Mouse (Mus musculus) intestine, embryonic 14.5 days (tissue): Measurements from ENCODE around the gene Adam34. TPM values are rescaled to one million over a fixed set of nuclear protein-coding genes. Genes with fewer than 3 reads are reported as not detected.
"Not testable (repeated sequence)": the region's sequence is repeated elsewhere in the genome, so short reads cannot be mapped to it uniquely, and the experiment has no call there.

Experiments
- ATAC-seq: fragments of 200-750 bp; cut with Nextera tagmentation; replicated peaks from 2 replicates; pipeline ENCODE4 v1.8.0; 2017; ENCODE audit warnings: low read depth, moderate number of reproducible peaks, moderate TSS enrichment, moderate library complexity; ENCODE audit not compliant: low FRiP score, low TSS enrichment
- DNase-seq: peaks from one replicate; pipeline ENCODE4 v3.0.0-alpha.2; 2018; ENCODE audit warnings: low spot score
- H3K27ac ChIP-seq: fragments of 300-500 bp; sonication (generic); 2 replicates; pipeline ENCODE4 v1.5.1; 2014; ENCODE audit warnings: low read depth, mild to moderate bottlenecking, control low read depth
- H3K27me3 ChIP-seq: fragments of 300-500 bp; sonication (generic); replicated peaks from 2 replicates; pipeline ENCODE4 v1.6.1; 2014; ENCODE audit warnings: low read length, control low read depth; ENCODE audit not compliant: control insufficient read depth, insufficient read depth
- H3K36me3 ChIP-seq: fragments of 300-500 bp; sonication (generic); 2 replicates; pipeline ENCODE4 v1.6.1; 2014; ENCODE audit warnings: low read length, control low read depth; ENCODE audit not compliant: control insufficient read depth, insufficient read depth
- H3K4me1 ChIP-seq: fragments of 300-500 bp; sonication (generic); replicated peaks from 2 replicates; pipeline ENCODE4 v1.6.1; 2014; ENCODE audit warnings: low read length, control low read depth, mixed read lengths; ENCODE audit not compliant: control insufficient read depth, insufficient read depth
- H3K4me2 ChIP-seq: fragments of 300-500 bp; sonication (generic); 2 replicates; pipeline ENCODE4 v1.6.1; 2014; ENCODE audit warnings: low read length
- H3K4me3 ChIP-seq: fragments of 300-500 bp; sonication (generic); 2 replicates; pipeline ENCODE4 v1.5.1; 2014; ENCODE audit warnings: low read depth, low read length, control low read depth, mixed read lengths
- H3K9ac ChIP-seq: fragments of 300-500 bp; sonication (generic); 2 replicates; pipeline ENCODE4 v1.6.1; 2014; ENCODE audit warnings: mild to moderate bottlenecking, low read length
- H3K9me3 ChIP-seq: fragments of 300-500 bp; sonication (generic); 2 replicates; pipeline ENCODE4 v1.6.1; 2016; ENCODE audit warnings: low read length, control low read depth; ENCODE audit not compliant: control insufficient read depth
- WGBS: fragments of 180-500 bp; shearing (Covaris S2); extraction: QIAGEN DNeasy Blood & Tissue Kit; methylation state at CpG from one replicate; pipeline ENCODE4 v1.1.7; 2014; 5-methylcytosine and 5-hydroxymethylcytosine counted together
- polyA plus RNA-seq: library from polyadenylated mRNA; unstranded; fragments of >200 nt; fragmentation: Nextera tagmentation; extraction: Ambion mirVana; gene quantifications from 2 replicates; pipeline ENCODE4 v1.2.1, GENCODE M21; 2014

The Adam34 gene
- polyA plus RNA-seq = not detected in 2 replicates

DNA sequence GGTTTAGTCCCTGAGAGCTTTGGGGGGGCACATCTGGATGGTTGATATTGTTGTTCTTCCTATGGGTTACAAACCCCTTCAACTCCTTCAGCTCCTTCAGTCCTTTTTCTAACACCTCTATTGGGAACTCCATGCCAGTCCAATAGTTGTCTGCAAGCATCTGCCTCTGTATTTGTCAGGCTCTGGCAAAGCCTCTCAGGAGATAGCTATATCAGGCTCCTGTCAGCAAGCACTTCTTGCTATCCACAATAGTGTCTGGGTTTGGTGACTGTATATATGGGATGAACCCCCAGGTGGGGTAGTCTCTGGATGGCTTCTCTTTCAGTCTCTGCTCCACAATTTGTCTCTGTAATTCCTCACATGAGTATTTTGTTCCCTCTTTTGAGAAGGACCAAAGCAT is at the start of gene Adam34:
TSS of gene Adam34 (minus strand) at position 101 of the 400 bp plus-strand sequence.
- Histone ChIP-seq H3K9me3 (no peaks in the 10 kb centered on the region), H3K4me2 (no peak within 1 kb of the TSS)
- no peak for DNase-seq

DNA sequence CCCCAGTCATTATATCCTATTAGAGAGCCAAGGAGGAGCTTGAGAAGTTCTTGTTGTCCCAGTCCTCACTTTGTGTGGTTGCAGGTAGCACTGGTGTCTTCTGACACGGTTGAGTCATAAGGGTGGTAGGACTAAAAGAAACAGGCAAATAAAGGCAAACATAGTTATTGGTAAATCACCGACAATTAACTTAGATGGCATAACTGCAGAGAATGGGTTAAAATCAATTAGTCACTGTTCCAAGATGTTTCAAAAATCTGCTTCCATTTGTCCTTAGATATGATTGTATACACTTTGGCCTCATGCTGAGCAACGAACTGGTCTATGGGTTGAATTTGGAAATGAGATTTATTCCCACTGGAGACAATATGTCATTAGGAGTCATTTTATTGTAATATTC is 82.7 kb downstream of the Adam34 start, which contains the start of gene Gm5346:
TSS of gene Gm5346 (minus strand) at position 101 of the 400 bp plus-strand sequence.
- ATAC-seq = no peak
- H3K4me3 ChIP-seq = no peak within 1 kb of the TSS
- H3K27me3 ChIP-seq = no peaks in the 10 kb centered on the region
- H3K9me3 ChIP-seq = no peaks in the 10 kb centered on the region
- 87% methylated on average over 3 of the region's 3 CpGs for WGBS
- no peaks in the 10 kb centered on the region for H3K4me1 ChIP-seq
- H3K36me3 ChIP-seq = no peaks in the 10 kb centered on the region
- no peak within 1 kb of the TSS for H3K4me2 ChIP-seq
- H3K9ac ChIP-seq = no peak within 1 kb of the TSS
- no peak within 1 kb of the TSS for H3K27ac ChIP-seq
- no peak for DNase-seq

More for the DNA sequence above, at the start of gene Adam34:
- no peak for ATAC-seq
- H3K36me3 ChIP-seq = no peaks in the 10 kb centered on the region
- H3K4me1 ChIP-seq = no peaks in the 10 kb centered on the region
- no peak within 1 kb of the TSS for H3K4me3 ChIP-seq
- H3K9ac ChIP-seq = no peak within 1 kb of the TSS
- no peak within 1 kb of the TSS for H3K27ac ChIP-seq
- H3K27me3 ChIP-seq = no peaks in the 10 kb centered on the region

DNA sequence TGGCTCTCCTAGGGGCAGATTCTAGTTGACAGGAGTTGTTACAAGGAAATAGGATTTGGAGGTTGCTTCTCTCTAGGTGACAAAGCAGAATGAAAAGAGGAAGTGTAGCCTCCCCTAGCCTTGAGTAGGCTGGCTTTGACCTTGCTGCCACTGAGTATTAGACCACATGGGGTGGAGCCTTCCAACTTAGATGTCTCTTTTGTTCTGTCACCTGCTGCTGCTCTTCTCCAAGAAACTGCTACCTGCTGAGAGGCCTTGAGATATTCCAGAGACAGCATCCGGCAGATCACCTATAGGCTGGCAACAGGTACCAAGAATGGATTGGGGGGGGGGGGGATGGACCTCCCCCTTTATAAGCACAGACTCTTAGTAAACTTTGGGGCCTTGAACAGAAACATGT is 93.8 kb downstream of the Adam34 start:
- 74% methylated on average over 1 of the region's 1 CpGs for WGBS

DNA sequence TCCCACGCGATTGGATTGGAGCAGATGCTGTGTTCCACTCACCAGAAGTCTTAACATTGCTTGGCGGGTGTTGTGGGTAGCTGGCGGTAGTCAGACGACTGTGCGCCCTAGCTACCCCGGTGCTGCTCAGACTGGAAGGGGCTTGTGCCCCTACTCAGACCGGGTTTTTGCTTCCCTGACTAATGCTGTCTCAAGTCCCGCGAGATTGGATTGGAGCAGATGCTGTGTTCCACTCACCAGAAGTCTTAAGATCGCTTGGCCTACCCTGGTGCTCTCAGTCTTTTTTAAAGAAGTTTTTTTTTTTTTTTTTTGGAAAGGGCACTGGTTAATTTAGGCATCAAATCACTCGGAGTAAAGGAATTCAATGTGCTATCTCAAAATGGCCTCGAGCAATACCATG is 106.2 kb downstream of the Adam34 start:
- H3K4me1 ChIP-seq, H3K9me3 ChIP-seq, H3K27me3 ChIP-seq, H3K36me3 ChIP-seq, H3K27ac ChIP-seq, H3K4me3 ChIP-seq, DNase-seq, ATAC-seq, H3K9ac ChIP-seq, H3K4me2 ChIP-seq: not testable (repeated sequence)
- WGBS = 80% methylated on average over 13 of the region's 13 CpGs

More for the DNA sequence above, 93.8 kb downstream of the Adam34 start:
- no peak overlapping the region for H3K9ac ChIP-seq
- DNase-seq (no peak), ATAC-seq (no peak)
- H3K36me3 ChIP-seq = no peaks in the 10 kb centered on the region
- H3K4me3 ChIP-seq = no peak overlapping the region
- H3K9me3 ChIP-seq = no peaks in the 10 kb centered on the region
- no peak overlapping the region for H3K4me2 ChIP-seq
- no peaks in the 10 kb centered on the region for H3K27me3 ChIP-seq
- H3K27ac ChIP-seq = no peak overlapping the region
- H3K4me1 ChIP-seq = no peaks in the 10 kb centered on the region

DNA sequence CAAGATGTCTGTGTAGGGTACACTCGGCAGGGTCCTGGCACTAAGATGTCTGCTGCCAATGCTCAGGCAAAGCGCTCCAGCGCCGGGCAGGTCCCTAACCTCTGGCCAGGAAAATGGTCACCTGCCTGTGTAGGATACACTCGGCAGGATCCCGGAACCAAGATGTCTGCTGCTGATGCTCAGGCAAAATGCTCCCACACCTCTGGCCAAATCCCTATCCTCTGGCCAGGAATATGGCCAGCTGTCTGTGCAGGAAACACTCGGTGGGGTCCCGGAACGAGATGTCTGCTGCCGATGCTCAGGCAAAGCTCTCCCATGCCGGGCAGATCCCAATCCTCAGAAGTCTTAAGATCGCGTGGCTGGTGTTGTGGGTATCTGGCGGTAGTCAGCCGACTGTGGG is 106.7 kb downstream of the Adam34 start:
- 94% methylated on average over 15 of the region's 15 CpGs for WGBS
- not testable (repeated sequence) for H3K9me3 ChIP-seq, ATAC-seq, H3K27me3 ChIP-seq, H3K4me3 ChIP-seq, H3K36me3 ChIP-seq, H3K4me1 ChIP-seq, H3K9ac ChIP-seq, DNase-seq, H3K27ac ChIP-seq, H3K4me2 ChIP-seq

Other genes with a start within 250 kb of the Adam34 start
- gene Adam26b, start 181.9 kb downstream of the Adam34 start, polyA plus RNA-seq = not detected in 2 replicates
- not detected in 2 replicates for gene Adam26a, start 133.3 kb downstream of the Adam34 start, polyA plus RNA-seq
- not detected in 2 replicates for gene Gm5346, start 82.8 kb downstream of the Adam34 start, polyA plus RNA-seq